Mouse (Mus musculus): ENCODE results near the gene Aurkaip1. TPM values are rescaled to one million over a fixed set of nuclear protein-coding genes. Genes with fewer than 3 reads are reported as not detected.
"Not testable (repeated sequence)": the region's sequence is repeated elsewhere in the genome, so short reads cannot be mapped to it uniquely, and the experiment has no call there.

Gene Aurkaip1
- polyA plus RNA-seq (2014; fragmentation: Nextera tagmentation; extraction: Ambion mirVana), result 120 and 127 TPM in 2 replicates

DNA sequence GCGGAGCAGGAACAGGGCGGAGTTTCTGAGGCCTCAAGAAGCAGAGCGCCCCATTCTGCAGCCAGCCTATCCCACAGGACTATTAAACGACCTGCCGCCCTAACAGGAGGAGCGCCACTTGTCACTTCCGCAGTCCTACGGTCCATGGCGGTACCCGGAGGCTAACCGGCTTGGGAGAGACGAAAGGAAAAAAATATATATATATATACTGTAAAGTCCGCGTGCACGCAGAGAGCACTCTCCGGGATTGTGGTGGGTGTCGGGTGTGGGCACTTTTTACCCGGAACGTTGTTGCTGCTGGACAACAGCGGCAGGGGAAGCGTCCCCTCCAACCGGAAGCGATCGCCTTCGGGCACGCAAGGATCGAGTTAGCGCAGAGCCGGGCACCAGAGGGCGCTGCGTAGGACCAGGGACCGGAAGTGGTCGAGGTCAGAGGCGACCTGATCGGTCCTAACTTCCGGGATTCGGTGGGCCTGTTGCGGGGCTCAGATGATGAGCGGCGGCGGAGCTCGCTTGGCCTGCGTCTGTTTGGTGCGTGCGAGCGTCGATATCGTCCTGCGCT is at the start of gene Aurkaip1:
Aurkaip1 (plus strand) TSS at position 68 of the 562 bp plus-strand sequence.
- peak within 1 kb of the TSS; percentile 79 for H3K4me2 ChIP-seq (ENCODE audit: low read depth, low read length)
- H3K4me3 ChIP-seq (ENCODE audit: low read depth, low read length), result peak within 1 kb of the TSS; percentile 77
- WGBS, result under 1% methylated on average over 49 of the region's 49 CpGs
- ATAC-seq (ENCODE audit: low read depth), result peak; percentile 94
- H3K9ac ChIP-seq (replicated peaks; ENCODE audit: low read depth, low read length), result peak within 1 kb of the TSS; percentile 65
- H3K27ac ChIP-seq (ENCODE audit: low read depth, low read length), result peak within 1 kb of the TSS; percentile 84
- 0 out of 2 replicates have a peak, but pooled peaks cover 13% of the 10 kb centered on the region for H3K36me3 ChIP-seq (ENCODE audit: control insufficient read depth, insufficient read depth, low read length)
- H3K27me3 ChIP-seq (ENCODE audit: control insufficient read depth, insufficient read depth, low read length), result no peaks in the 10 kb centered on the region
- H3K9me3 ChIP-seq (ENCODE audit: control insufficient read depth, low read length), result no peaks in the 10 kb centered on the region
- H3K4me1 ChIP-seq (ENCODE audit: control insufficient read depth, insufficient read depth, low read length), result peaks cover 16% of the 10 kb centered on the region

- no peak; the same call in 1 of the 2 replicates for ATAC-seq (ENCODE audit: low read depth)
- no peaks in the 10 kb centered on the region for H3K9me3 ChIP-seq (ENCODE audit: control insufficient read depth, low read length)
- H3K4me1 ChIP-seq (ENCODE audit: control insufficient read depth, insufficient read depth, low read length), result peaks cover 7% of the 10 kb centered on the region; the same call in 1 of the 2 replicates
- 38% methylated on average over 16 of the region's 16 CpGs for WGBS
- H3K27ac ChIP-seq (ENCODE audit: low read depth, low read length), result peak overlapping the region; percentile 88
- H3K4me3 ChIP-seq (ENCODE audit: low read depth, low read length), result peak overlapping the region; percentile 61
- peak overlapping the region; percentile 85 for H3K9ac ChIP-seq (replicated peaks; ENCODE audit: low read depth, low read length)
- peak overlapping the region; percentile 63 for H3K4me2 ChIP-seq (ENCODE audit: low read depth, low read length)
- H3K27me3 ChIP-seq (ENCODE audit: control insufficient read depth, insufficient read depth, low read length), result no peaks in the 10 kb centered on the region
- no peaks in the 10 kb centered on the region for H3K36me3 ChIP-seq (ENCODE audit: control insufficient read depth, insufficient read depth, low read length)
Measured at GRCm38 (mm10) chr4:155783486-155784080, 47.5 kb upstream of the Aurkaip1 start.

DNA sequence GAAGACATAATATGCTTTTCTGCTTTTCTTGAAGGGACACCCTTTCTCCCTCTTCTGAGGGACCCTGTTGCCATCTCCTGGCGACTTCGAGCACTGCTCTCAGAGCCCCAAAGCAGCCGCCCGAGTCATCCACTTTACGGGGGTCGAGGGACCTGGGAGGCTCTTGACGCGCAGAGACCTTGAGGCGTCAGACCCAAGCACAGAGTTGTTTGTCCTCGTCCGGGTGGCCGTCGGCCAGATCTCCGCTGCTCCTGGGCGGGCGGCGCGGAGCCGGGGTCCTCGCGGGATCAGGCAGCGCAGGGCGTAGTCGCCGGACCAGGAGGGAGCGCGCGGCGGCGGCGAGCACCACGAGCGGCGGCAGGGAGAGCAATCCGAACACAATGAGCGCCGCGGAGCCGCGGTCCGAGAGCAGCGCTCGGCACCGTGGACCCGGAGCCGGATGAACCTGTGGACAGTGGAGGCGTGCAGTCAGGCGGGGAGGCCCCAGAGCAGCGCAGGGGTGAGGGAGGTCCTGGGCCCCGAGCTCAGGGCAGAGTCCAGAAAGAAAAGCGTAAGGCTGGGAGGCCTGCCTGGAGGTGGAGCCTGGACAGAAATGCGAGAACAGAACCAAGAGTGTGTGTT is 46.9 kb upstream of the Aurkaip1 start:
- peak overlapping the region; percentile 85 for H3K9ac ChIP-seq (replicated peaks; ENCODE audit: low read depth, low read length)
- H3K27me3 ChIP-seq (ENCODE audit: control insufficient read depth, insufficient read depth, low read length), result no peaks in the 10 kb centered on the region
- WGBS, result under 1% methylated on average over 46 of the region's 52 CpGs
- H3K36me3 ChIP-seq (ENCODE audit: control insufficient read depth, insufficient read depth, low read length), result no peaks in the 10 kb centered on the region
- H3K4me3 ChIP-seq (ENCODE audit: low read depth, low read length), result peak overlapping the region; percentile 61
- H3K27ac ChIP-seq (ENCODE audit: low read depth, low read length), result peak overlapping the region; percentile 88
- peak overlapping the region; percentile 63 for H3K4me2 ChIP-seq (ENCODE audit: low read depth, low read length)
- peak; percentile 89 for ATAC-seq (ENCODE audit: low read depth)
- H3K9me3 ChIP-seq (ENCODE audit: control insufficient read depth, low read length), result no peaks in the 10 kb centered on the region
- H3K4me1 ChIP-seq (ENCODE audit: control insufficient read depth, insufficient read depth, low read length), result peaks cover 7% of the 10 kb centered on the region; the same call in 1 of the 2 replicates

GRCm38 (mm10) chr4:155785246-155785645 is 45.8 kb upstream of the Aurkaip1 start:
- H3K9me3 ChIP-seq (ENCODE audit: control insufficient read depth, low read length), result no peaks in the 10 kb centered on the region
- no peaks in the 10 kb centered on the region for H3K36me3 ChIP-seq (ENCODE audit: control insufficient read depth, insufficient read depth, low read length)
- H3K9ac ChIP-seq (replicated peaks; ENCODE audit: low read depth, low read length), result no peak overlapping the region
- H3K4me3 ChIP-seq (ENCODE audit: low read depth, low read length), result no peak overlapping the region
- no peak overlapping the region for H3K27ac ChIP-seq (ENCODE audit: low read depth, low read length)
- 86% methylated on average over 10 of the region's 10 CpGs for WGBS
- ATAC-seq (ENCODE audit: low read depth), result no peak
- H3K4me2 ChIP-seq (ENCODE audit: low read depth, low read length), result no peak overlapping the region
- H3K4me1 ChIP-seq (ENCODE audit: control insufficient read depth, insufficient read depth, low read length), result peaks cover 7% of the 10 kb centered on the region; the same call in 1 of the 2 replicates
- H3K27me3 ChIP-seq (ENCODE audit: control insufficient read depth, insufficient read depth, low read length), result no peaks in the 10 kb centered on the region

- Histone ChIP-seq H3K4me2 (ENCODE audit: low read depth, low read length) (peak within 1 kb of the TSS; percentile 63), H3K27me3 (ENCODE audit: control insufficient read depth, insufficient read depth, low read length) (no peaks in the 10 kb centered on the region), H3K9me3 (ENCODE audit: control insufficient read depth, low read length) (no peaks in the 10 kb centered on the region), H3K36me3 (ENCODE audit: control insufficient read depth, insufficient read depth, low read length) (no peaks in the 10 kb centered on the region), H3K27ac (ENCODE audit: low read depth, low read length) (peak within 1 kb of the TSS; percentile 88; the same call in 1 of the 2 replicates), H3K9ac (replicated peaks; ENCODE audit: low read depth, low read length) (peak within 1 kb of the TSS; percentile 85), H3K4me1 (ENCODE audit: control insufficient read depth, insufficient read depth, low read length) (peaks cover 7% of the 10 kb centered on the region; the same call in 1 of the 2 replicates), H3K4me3 (ENCODE audit: low read depth, low read length) (peak within 1 kb of the TSS; percentile 61)
- WGBS, result 68% methylated on average over 5 of the region's 5 CpGs
- ATAC-seq (ENCODE audit: low read depth), result no peak
Measured at GRCm38 (mm10) chr4:155785819-155786218, 45.3 kb upstream of the Aurkaip1 start, which contains the start of gene Tmem88b. Gene Tmem88b, minus strand, starts transcription at chr4:155785874.

- Histone ChIP-seq H3K36me3 (ENCODE audit: control insufficient read depth, insufficient read depth, low read length) (no peaks in the 10 kb centered on the region), H3K9me3 (ENCODE audit: control insufficient read depth, low read length) (no peaks in the 10 kb centered on the region), H3K4me1 (ENCODE audit: control insufficient read depth, insufficient read depth, low read length) (peaks cover 5% of the 10 kb centered on the region; the same call in 1 of the 2 replicates), H3K9ac (replicated peaks; ENCODE audit: low read depth, low read length) (no peak overlapping the region), H3K4me2 (ENCODE audit: low read depth, low read length) (no peak overlapping the region), H3K27ac (ENCODE audit: low read depth, low read length) (no peak overlapping the region), H3K27me3 (ENCODE audit: control insufficient read depth, insufficient read depth, low read length) (no peaks in the 10 kb centered on the region), H3K4me3 (ENCODE audit: low read depth, low read length) (no peak overlapping the region)
- ATAC-seq (ENCODE audit: low read depth), result no peak
- 82% methylated on average over 3 of the region's 3 CpGs for WGBS
Measured at GRCm38 (mm10) chr4:155788300-155788699, 42.8 kb upstream of the Aurkaip1 start.

DNA sequence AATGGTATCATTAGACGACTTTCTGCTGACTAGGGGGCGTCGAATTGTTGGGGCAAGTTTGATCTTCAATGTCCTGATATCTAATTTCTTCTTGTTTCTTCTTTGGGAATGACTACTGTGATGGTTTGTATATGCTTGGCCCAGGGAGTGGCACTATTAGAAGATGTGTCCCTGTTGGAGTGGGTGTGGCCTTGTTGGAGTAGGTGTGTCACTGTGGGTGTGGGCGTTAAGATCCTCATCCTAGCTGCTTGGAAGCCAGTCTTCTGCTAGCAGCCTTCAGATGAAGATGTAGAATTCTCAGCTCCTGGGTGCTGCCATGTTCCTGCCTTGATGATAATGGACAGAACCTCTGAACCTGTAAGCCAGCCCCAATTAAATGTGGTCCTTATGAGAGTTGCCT is 42.2 kb upstream of the Aurkaip1 start:
- H3K27me3 ChIP-seq (ENCODE audit: control insufficient read depth, insufficient read depth, low read length); H3K4me1 ChIP-seq (ENCODE audit: control insufficient read depth, insufficient read depth, low read length); H3K9ac ChIP-seq (replicated peaks; ENCODE audit: low read depth, low read length); H3K36me3 ChIP-seq (ENCODE audit: control insufficient read depth, insufficient read depth, low read length); ATAC-seq (ENCODE audit: low read depth); H3K9me3 ChIP-seq (ENCODE audit: control insufficient read depth, low read length); H3K27ac ChIP-seq (ENCODE audit: low read depth, low read length); H3K4me2 ChIP-seq (ENCODE audit: low read depth, low read length); H3K4me3 ChIP-seq (ENCODE audit: low read depth, low read length): not testable (repeated sequence)
- WGBS, result 84% methylated on average over 4 of the region's 4 CpGs

DNA sequence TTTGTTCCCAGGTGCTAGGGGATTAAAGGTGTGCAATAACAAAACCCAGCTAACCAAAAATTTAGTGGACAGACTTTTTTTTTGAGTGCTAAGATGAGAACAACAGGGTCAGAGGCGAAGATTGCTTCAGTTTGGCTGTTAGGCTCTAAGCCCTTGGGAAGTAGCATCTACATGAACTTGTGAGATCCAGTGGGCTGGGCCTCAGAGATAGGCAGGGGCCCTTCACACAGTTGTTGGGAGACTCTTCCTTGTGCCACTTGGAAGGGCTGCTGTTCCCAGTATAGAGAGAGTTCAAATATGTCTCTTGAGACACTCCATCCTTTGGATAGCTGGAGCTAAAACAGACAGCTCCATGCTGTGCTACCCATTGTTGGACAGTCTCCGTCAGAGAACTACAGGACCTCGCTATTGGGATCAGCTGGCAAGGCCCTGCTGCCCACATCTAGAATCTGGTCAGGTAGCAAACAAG is 41.0 kb upstream of the Aurkaip1 start, which contains the start of gene Ankrd65:
Ankrd65 (plus strand) TSS at position 419 of the 469 bp plus-strand sequence.
- H3K36me3 ChIP-seq (ENCODE audit: control insufficient read depth, insufficient read depth, low read length), result no peaks in the 10 kb centered on the region
- H3K4me3 ChIP-seq (ENCODE audit: low read depth, low read length), result no peak within 1 kb of the TSS
- no peak within 1 kb of the TSS for H3K4me2 ChIP-seq (ENCODE audit: low read depth, low read length)
- H3K27ac ChIP-seq (ENCODE audit: low read depth, low read length), result no peak within 1 kb of the TSS
- no peaks in the 10 kb centered on the region for H3K27me3 ChIP-seq (ENCODE audit: control insufficient read depth, insufficient read depth, low read length)
- H3K9me3 ChIP-seq (ENCODE audit: control insufficient read depth, low read length), result no peaks in the 10 kb centered on the region
- ATAC-seq (ENCODE audit: low read depth), result no peak
- WGBS, result 78% methylated on average over 3 of the region's 3 CpGs
- no peaks in the 10 kb centered on the region for H3K4me1 ChIP-seq (ENCODE audit: control insufficient read depth, insufficient read depth, low read length)
- H3K9ac ChIP-seq (replicated peaks; ENCODE audit: low read depth, low read length), result no peak within 1 kb of the TSS
